Mouse (Mus musculus) induced T-regulatory cell, adult 2 months (primary cell): ENCODE results near the gene Qrfp.
A peak's percentile ranks its signal among the peaks of the same experiment; 100 is the strongest.

ENCODE experiments used
- DNase-seq: peaks from one replicate; pipeline ENCODE4 v3.0.0-alpha.2; 2012; ENCODE audit warnings: low read depth

The Qrfp gene

DNA sequence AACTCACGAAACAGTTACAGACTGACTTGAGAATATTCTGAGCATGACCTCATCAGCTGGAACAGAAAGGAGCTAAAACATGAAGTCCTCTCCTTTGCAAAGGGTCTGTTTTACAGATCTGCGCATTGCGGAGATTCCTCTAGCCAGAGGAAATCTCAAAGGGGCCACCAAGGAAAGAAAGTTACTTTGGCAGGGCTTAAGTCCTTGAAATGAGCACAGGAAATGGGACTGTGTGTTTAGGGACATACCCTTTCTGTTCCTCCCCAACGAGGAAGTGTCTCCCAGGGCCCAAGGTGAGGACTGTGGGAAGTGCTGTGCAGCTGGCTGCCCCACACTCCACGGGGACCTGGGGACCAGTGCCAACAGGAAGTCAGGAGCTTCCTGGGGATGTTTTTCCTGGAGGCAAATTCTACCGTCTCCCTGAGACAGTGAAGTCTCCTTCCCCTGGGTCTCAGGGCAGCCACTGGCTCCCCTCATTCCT lies 40.7 kb downstream of the Qrfp start:
- no peak for DNase-seq

DNA sequence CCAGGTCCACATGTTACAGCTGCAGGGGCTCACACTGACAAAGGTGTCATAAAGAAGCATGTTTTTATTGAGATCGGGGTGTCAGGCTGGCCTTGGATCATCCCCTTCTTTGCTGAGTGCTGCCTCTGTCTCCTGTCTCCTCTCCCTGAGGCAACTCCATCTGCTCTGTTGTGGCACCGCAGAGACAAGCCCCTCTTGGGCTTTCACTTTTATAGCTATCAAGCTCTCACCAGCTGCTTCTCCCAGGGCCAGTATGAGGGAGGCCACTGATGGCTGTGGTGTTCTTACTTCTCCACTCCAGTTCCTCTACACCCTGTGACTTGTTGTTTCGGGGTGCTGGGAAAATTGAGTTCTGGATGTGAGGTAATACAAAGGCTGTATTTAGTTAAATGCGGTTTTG lies 41.3 kb downstream of the Qrfp start:
- no peak for DNase-seq

DNA sequence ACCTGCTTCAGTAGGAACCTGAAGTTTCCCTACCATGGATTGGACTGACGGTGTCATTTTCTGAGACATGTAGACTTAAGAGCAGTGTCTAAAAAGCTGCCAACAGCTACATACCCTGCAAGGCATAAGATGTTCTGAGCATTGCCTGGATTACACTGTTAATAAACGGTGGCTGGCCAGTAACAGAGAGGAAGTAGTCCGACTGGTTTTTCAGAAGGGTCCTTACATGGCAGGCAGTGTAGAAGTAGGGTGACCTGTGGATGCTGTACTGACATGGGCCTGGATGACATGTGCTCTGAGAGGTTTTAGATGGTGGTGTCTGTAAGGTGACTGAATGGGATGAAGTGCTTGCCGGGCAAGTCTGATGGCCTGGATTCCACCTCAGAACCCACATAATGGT lies 42.6 kb downstream of the Qrfp start:
- DNase-seq: no peak

DNA sequence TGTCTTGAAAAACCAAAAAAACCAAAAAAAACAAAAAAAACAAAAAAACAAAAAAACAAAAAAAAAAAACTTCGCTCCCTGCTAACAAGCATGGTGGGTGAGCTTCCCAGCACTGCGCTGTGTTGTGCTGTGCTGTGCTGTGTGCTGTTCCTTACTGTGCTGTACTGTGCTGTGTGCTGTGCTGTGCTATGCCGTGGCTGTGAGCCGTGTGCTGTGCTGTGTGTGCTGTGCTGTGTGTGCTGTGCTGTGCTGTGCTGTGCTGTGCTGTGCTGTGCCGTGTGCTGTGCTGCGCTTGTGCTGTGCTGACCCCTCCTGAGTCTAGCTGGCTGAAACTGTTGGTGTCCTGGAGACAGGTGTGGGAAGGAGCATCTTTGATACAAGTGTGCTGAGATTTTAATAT lies 43.3 kb downstream of the Qrfp start:
- DNase-seq: no peak

DNA sequence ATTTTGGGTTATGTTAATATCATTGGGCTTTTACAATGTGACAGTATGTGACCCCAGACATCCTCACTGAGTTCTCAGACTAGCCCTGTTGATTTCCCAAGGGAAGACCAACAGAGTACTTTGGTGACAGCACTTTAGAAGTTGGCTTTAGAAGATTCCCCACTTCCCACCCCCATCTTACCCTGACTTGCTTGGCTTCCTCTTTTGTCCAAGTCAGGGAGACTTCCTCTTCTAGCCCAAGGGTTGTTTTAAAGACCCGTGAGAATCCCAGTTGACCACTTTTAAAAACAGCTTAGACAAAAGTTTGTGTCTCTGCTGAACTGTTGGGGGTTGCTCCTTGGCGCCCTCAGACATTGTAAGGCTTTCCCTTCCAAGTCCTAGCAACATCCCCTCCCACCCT lies 47.1 kb downstream of the Qrfp start:
- no peak for DNase-seq

DNA sequence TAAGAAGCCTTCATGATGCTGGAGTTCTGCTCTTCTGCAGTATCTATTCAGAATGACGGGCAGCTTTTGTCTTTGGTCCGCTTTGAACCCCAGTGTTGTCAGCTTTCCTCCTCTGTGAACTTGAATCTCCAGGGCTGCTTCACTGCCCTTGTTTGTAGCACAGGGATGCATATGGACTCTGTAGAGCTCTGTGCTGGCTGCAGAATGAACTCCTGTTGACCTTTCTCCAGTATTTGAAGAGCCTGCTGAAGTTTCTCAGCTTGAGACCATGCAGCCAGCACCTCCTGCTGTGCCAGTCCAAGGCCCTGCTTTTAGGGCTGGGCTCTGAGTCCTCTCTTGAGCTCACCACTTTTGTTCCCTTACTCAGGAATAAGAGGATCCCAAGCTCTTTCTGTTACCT lies 47.5 kb downstream of the Qrfp start:
- DNase-seq: no peak

DNA sequence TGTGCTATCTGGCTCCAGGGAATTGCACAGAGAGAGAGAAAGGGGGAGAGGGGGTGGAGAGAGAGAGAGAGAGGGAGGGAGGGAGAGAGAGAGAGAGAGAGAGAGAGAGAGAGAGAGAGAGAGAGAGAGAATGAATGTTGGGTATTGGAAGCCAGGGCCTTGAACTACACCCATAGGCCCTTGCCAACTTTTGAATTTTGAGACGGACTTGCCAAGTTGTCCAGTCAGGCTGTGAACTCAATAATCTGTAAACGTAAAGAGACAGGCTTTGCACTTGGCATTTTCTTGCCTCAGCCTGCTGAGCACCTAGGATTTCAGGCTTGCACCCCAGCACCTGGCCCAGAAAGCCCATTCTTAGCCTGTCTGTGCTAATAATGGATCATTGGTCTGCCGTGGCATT lies 48.2 kb downstream of the Qrfp start:
- no peak for DNase-seq

DNA sequence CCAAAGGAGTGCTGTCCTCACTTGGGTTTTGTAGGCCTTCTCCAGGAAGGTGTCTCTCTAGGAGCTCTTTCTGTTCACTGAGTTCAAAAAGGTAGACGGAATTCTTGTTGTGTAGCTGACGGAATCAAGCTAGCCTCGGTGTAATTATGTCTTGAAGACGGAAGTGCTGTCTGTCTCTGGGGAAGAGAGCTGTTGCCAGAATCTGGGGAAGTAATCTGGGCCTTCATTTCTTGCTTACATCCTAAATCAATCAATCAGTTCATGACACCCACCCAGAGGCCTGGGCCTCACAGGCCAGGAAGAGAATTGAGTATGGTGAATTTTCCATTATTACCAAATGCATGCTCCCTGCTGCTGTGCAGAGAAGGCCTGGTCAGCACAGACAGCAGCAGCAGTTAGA lies 48.8 kb downstream of the Qrfp start:
- no peak for DNase-seq

DNA sequence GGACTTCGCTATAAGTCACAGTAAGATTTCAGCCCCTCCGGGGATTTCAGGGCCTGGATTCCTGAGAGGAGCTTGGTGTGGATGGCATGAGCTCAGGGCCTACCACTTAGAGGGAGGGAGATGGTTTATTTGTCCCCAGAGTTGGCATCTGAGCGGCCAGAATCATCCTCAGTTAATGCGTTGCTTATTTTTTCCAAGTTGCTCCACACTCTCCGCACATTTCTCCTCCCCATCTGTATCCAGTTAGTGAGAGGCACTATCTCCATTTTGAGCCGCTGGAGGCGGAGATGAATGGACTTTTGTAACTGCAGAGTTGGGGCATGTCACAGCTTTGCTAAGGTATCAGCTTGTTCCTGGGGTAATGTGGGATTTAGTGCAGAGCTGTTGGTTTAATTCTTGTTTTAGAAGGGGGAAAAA lies 49.3 kb downstream of the Qrfp start:
- no peak for DNase-seq

DNA sequence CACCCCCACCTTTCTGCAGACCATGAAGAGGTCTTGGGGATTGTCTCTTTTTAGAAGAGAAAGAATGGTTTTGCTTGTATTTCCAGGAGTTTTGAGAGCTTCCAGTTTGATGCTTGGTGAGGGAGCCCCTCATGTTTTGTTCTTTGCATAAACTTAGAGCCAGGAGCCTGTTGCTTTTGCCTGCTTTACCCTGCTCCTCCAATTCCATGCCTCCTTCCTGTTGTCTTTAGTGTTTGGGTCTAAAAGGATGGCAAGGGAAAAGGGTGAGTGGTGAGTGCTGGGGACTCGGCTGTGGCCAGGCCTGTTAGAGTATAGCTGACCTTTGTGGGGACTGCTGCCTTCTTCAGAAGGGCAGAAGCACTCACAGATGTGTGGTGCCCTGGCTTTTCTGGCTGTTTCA lies 49.9 kb downstream of the Qrfp start:
- DNase-seq: peak; percentile 28

DNA sequence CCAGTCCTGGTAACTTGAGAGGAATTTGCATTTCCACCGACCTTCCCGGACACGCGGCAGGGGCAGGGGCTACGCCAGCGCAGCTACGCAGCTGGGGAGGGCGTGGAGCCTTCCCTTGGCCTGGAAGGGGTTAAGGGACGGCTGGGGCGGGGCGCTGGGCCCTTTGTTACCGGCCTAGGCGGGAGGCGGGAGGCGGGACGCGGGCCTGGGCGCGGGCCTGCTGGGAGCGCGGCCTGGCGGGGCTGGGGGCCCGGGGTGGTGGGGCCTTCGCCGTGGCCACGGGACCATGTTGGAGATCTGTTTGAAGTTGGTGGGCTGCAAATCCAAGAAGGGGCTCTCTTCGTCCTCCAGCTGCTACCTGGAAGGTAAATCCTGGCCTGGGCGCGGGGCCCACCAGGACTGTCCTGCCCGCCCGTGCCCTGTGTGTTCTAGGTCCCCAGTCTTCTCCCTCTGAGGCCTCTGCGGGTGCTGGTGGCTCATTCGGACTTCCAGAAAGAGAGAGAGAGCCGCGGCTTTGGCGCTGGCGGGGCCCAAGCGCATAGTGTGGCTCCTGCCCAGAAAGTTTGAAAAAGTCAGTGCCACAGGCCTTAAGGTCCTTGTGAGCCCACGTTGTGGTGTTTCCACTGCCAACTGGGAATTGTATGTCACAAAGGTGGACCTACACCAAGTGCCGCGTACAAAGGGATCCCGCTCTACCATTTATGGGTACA lies 50.5 kb downstream of the Qrfp start:
- peak; percentile 66 for DNase-seq

DNA sequence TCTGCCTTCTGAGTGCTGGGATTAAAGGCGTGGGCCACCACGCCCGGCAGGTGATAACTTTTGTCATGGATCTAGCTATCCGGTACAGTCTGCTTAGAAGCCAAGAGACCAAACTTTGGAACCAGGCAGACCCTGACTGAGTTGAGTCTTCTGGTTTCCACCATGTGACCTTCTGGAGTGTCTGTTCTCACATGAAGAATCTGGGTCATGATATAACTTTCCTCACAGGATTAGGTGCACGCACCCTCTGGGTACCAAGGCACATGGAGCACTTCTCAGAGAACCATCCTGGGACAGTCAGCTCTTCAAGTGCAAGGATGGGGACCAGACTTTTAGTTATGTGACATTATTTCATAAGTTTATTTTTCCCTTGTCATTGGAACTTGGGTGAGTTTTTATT lies 51.4 kb downstream of the Qrfp start:
- DNase-seq: no peak

DNA sequence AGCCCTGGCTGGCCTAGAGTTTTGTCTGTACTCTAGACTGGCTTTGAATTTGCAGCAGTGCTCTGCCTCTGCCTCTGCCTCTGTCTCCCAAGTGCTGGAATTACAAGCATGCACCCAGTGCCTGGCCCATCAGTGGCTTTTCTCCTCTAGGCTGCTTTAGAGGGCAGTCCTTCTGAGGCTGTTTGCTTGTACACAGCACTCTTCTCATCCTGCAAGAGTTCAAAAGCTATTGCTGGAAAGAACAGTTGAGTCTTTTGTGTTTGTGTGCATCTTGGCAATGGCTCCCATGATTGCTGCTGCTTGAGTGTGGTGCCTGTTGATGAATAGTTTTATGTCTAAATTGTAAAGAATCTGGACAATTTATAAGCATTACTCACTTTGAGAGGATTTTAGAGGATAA lies 52.9 kb downstream of the Qrfp start:
- no peak for DNase-seq
